Mouse (Mus musculus) hematopoietic stem cell, adult 5-6 weeks (primary cell): ENCODE data around the gene Gpr137c. TPM values are rescaled to one million over a fixed set of nuclear protein-coding genes. Genes with fewer than 3 reads are reported as not detected.
A peak's percentile ranks its signal among the peaks of the same experiment; 100 is the strongest.

Experiments
- ATAC-seq, 2 experiments: fragments of 125-278 bp in 1 of 2; replicated peaks in 1 of 2; 2 replicates each; pipeline ENCODE4 v1.8.0; 2016 to 2017; ENCODE audit warnings: inconsistent platforms in 2 of 2, mild to moderate bottlenecking in 2 of 2, moderate number of reproducible peaks in 2 of 2, low read depth in 1 of 2, moderate TSS enrichment in 1 of 2; ENCODE audit not compliant: low FRiP score in 2 of 2, poor library complexity in 2 of 2, severe bottlenecking in 2 of 2, insufficient read depth in 1 of 2, low TSS enrichment in 1 of 2
- total RNA-seq: library from RNA; stranded (forward); fragments of 172-1452, 232-1000 nt; gene quantifications from 2 replicates; pipeline ENCODE4 v1.2.3, GENCODE M21; 2017

Gene Gpr137c
- total RNA-seq, 1 experiment from 2014 or later, result 0.79 TPM

DNA sequence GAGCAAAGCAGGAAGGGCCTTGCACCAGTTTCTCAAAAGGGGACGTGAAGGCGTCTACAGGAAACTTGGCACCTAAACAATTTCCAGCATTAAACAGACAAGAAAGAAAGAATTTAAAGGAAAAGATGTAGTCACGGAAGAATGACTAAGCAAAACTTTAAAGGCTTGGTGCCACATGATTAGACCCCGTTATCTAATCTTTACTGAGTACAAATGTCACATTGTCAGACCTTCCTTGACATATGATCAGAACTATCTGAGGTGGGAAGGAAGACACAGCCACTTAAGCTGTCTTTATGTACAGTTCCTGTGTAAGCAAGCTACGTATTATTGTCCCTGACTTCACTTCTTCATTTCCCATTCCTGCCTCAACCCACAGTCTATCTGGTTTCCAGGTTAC, 102.1 kb downstream of the Gpr137c start:
- ATAC-seq, result no peak

DNA sequence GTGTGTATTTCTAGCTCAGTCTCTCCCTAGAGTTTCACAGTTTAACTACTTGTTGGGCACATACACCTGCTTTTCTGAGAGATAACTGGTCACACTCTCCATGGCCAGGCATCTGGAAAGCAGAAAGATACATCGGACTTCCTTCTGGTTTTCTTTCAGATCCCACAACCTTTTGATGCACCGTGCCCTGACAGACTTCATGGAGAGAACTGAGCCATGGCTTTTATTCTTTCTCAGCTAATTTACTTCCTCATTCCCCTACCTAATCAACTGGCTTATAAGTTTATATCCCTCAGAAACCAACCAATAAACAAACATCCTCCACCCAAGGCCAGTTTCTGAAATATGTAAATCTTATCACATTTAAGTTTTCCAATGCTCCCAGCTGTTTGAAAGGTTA, 102.9 kb downstream of the Gpr137c start:
- ATAC-seq, result no peak

GRCm38 (mm10) chr14:45323320-45323719, 103.8 kb downstream of the Gpr137c start:
- no peak for ATAC-seq

- peak in 1 of 2 experiments; percentile 32; a peak in 1 of 4 replicates for ATAC-seq
These were observed 106.0 kb downstream of the Gpr137c start for GRCm38 (mm10) chr14:45325471-45325870.

GRCm38 (mm10) chr14:45328072-45328713, 108.7 kb downstream of the Gpr137c start:
- no peak for ATAC-seq

GRCm38 (mm10) chr14:45329018-45329588, 109.6 kb downstream of the Gpr137c start:
- ATAC-seq, result peak in 1 of 2 experiments; percentile 5; a peak in 1 of 4 replicates

- peak; percentile 95 to 98 for ATAC-seq
These were observed 110.2 kb downstream of the Gpr137c start, which contains the start of gene Psmc6 for GRCm38 (mm10) chr14:45329589-45330181. Psmc6 (plus strand) TSS chr14:45329788.

Other genes with a start within 250 kb of the Gpr137c start
- gene Ptger2, start 231.5 kb upstream of the Gpr137c start, total RNA-seq, result 1.4 and 2.5 TPM in 2 replicates
- 17.8 and 28.7 TPM in 2 replicates for gene Txndc16, start 611 bp downstream of the Gpr137c start, total RNA-seq
- 25.8 and 26.0 TPM in 2 replicates for gene Ero1l, start 99.1 kb downstream of the Gpr137c start, total RNA-seq
- 214 and 262 TPM in 2 replicates for gene Psmc6, start 110.1 kb downstream of the Gpr137c start, total RNA-seq
- gene Styx, start 131.4 kb downstream of the Gpr137c start, total RNA-seq, result 21.1 and 30.4 TPM in 2 replicates
- 25.6 and 29.3 TPM in 2 replicates for gene Gnpnat1, start 185.2 kb downstream of the Gpr137c start, total RNA-seq